Mouse (Mus musculus) MEL (cell line): ENCODE results near the gene Stn1.

ENCODE experiments used
- BHLHE40 ChIP-seq: IDR thresholded peaks from 2 replicates; pipeline ENCODE4 v1.6.1; 2012; ENCODE audit warnings: low read depth, mild to moderate bottlenecking, inconsistent platforms, low read length, improper control_type of control experiment, borderline replicate concordance
- CHD1 ChIP-seq: IDR thresholded peaks from 2 replicates; pipeline ENCODE4 v1.6.1; 2012; ENCODE audit warnings: low read depth, mild to moderate bottlenecking, inconsistent platforms, low read length, improper control_type of control experiment
- CTCF ChIP-seq, 3 experiments: IDR thresholded peaks in 2 of 3; conservative IDR thresholded peaks in 1 of 3; 2 replicates each; pipeline ENCODE4 v1.5.1; 2011 to 2012; ENCODE audit warnings: low read length in 3 of 3, low read depth in 2 of 3, mild to moderate bottlenecking in 2 of 3, improper control_type of control experiment in 1 of 3, inconsistent platforms in 1 of 3, mixed read lengths in 1 of 3, moderate library complexity in 1 of 3; ENCODE audit not compliant: control insufficient read depth in 1 of 3, insufficient read depth in 1 of 3, poor library complexity in 1 of 3, severe bottlenecking in 1 of 3
- EP300 ChIP-seq, 2 experiments: IDR thresholded peaks; 2 replicates each; pipeline ENCODE4 v1.6.1; 2011; ENCODE audit warnings: improper control_type of control experiment in 2 of 2, low read length in 2 of 2, low read depth in 1 of 2, mild to moderate bottlenecking in 1 of 2
- GATA1 ChIP-seq: IDR thresholded peaks from 2 replicates; pipeline ENCODE4 v1.6.1; 2011; ENCODE audit warnings: low read depth, low read length, improper control_type of control experiment
- KAT2A ChIP-seq: conservative IDR thresholded peaks from 2 replicates; pipeline ENCODE4 v1.6.1; 2012; ENCODE audit warnings: low read depth, low read length, improper control_type of control experiment, inconsistent platforms
- POLR2A ChIP-seq, 2 experiments: IDR thresholded peaks; 2 replicates each; pipeline ENCODE4 v1.6.1; 2011 to 2012; ENCODE audit warnings: low read length in 2 of 2, mild to moderate bottlenecking in 2 of 2, control low read depth in 1 of 2, improper control_type of control experiment in 1 of 2, low read depth in 1 of 2, moderate library complexity in 1 of 2; ENCODE audit not compliant: control insufficient read depth in 1 of 2, insufficient read depth in 1 of 2, poor library complexity in 1 of 2
- RAD21 ChIP-seq: IDR thresholded peaks from 2 replicates; pipeline ENCODE4 v1.6.1; 2011; ENCODE audit warnings: mild to moderate bottlenecking, low read depth, low read length, improper control_type of control experiment
- RCOR1 ChIP-seq: IDR thresholded peaks from 2 replicates; pipeline ENCODE4 v1.6.1; 2012; ENCODE audit warnings: low read depth, mild to moderate bottlenecking, inconsistent platforms, low read length, improper control_type of control experiment
- TBP ChIP-seq: IDR thresholded peaks from 2 replicates; pipeline ENCODE4 v1.8.0; 2011; ENCODE audit warnings: low read depth, low read length, improper control_type of control experiment
- USF1 ChIP-seq: IDR thresholded peaks from 2 replicates; pipeline ENCODE4 v1.6.1; 2014; ENCODE audit warnings: low read depth, mild to moderate bottlenecking, inconsistent platforms, low read length, improper control_type of control experiment, moderate library complexity
- ZNF384 ChIP-seq: IDR thresholded peaks from 2 replicates; pipeline ENCODE4 v1.6.1; 2012; ENCODE audit warnings: low read depth, mild to moderate bottlenecking, inconsistent platforms, low read length, improper control_type of control experiment

DNA sequence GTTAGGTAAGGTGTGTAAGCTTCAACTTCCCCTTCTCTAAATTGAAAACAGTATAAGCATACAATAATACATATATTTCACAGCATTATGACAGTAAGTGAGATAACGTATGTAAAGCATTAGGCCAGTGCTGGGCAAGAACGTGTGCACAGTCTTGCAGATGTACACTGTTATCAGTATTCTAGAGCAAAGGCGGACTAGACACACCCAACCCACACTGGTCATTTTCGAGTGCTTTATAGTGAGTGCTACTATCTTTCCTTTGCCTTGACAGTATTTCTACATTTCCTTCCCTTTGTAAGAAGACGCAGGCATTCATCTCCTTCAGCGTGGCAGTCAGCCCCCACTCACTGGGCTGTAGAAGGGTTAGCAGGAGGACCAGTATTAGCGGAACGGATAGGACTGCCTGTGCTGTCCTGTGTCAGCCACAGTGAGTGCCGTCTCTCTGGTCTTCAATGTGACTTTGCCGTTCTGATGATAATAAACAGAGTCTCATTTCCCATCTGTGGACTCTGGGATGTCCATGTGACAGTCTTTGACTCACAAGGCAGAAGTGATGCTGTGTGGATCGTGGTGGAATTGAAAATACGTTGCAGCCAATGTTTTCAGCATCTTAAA lies 23.3 kb upstream of the Stn1 start:
- TF ChIP-seq TBP (no peak), CTCF (IDR thresholded peaks at IDR 0.05 in 2 of 3, conservative IDR thresholded peaks at IDR 0.05 in 1 of 3; ENCODE audit: control insufficient read depth in 1 of 3, insufficient read depth in 1 of 3, low read depth in 2 of 3, low read length in 3 of 3, poor library complexity in 1 of 3, severe bottlenecking in 1 of 3) (no peak), ZNF384 (no peak), POLR2A (IDR thresholded peaks at IDR 0.05; ENCODE audit: control insufficient read depth in 1 of 2, insufficient read depth in 1 of 2, low read depth in 1 of 2, low read length in 2 of 2, poor library complexity in 1 of 2) (no peak), GATA1 (0 out of 2 replicates have a peak, but pooled peaks have one; percentile 10), EP300 (IDR thresholded peaks at IDR 0.05; ENCODE audit: low read depth in 1 of 2, low read length in 2 of 2) (0 out of 4 replicates have a peak, but pooled peaks of 1 of the 2 experiments have one; percentile 8), CHD1 (no peak), USF1 (no peak), RAD21 (no peak), RCOR1 (no peak), BHLHE40 (no peak), KAT2A (no peak)
